Mouse (Mus musculus) heart, adult 9 months (tissue): Measurements from ENCODE around the gene Fgfr2.

Experiments
- DNase-seq, 2 experiments: peaks; one replicate each; pipeline ENCODE4 v3.0.0; 2022; ENCODE audit warnings: low spot score in 2 of 2

Fgfr2 gene

GRCm38 (mm10) chr7:133123244-133123998 lies at the start of gene Fgfr2:
TSS of gene Fgfr2 (minus strand) at chr7:133123350.
- peak; percentile 69 to 74 for DNase-seq

DNA sequence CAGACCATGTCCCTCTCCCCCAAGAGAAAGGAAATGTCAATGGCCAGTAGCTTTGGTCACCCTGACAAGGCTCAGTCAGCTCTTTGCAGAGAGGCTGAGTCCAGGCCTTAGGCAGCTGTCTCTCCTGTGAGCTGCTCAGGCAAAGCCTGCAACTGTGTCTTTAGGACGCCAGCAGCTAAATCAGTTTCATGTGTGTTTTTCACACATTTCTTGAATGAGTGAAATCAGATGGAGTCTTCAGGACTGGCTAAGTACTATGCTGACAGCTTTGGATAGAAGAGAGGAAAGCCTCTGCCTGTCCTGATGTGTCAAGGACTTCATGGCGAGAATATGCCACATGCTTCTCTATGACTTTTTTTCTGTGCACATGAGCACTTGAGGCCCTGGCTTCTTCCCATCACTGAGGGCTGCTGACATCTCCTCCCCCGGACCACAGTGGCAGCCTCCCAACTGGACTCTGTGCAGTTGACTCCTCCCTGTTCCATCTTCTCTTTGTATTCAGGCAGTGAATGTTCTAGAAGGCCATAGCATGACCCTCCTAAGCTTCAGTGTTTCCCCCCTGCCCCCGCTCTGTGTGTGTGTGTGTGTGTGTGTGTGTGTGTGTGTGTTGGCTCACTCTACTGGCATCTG lies 48.4 kb upstream of the Fgfr2 start:
- peak; percentile 19 to 42 for DNase-seq

DNA sequence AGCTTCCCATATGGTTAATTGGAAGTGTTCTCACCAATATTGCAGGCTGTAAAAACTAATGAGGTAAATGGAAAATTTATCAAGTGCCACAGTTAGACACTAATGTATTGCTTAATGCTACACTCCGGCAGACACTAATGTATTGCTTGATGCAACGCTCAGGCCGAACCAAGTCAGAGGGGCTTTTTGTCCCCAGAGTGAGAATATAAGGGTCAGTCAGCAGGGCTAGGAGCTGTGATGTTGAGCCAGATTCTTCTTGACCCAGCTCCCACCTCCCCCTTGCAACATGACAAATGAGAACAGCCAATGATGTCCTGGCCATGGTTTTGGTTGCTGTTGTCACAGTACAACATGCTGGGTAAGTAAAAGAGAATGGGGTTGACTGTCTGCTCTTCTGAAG lies 45.8 kb upstream of the Fgfr2 start:
- no peak for DNase-seq

- DNase-seq, result no peak
These were observed 44.8 kb upstream of the Fgfr2 start for GRCm38 (mm10) chr7:133167903-133168302.

GRCm38 (mm10) chr7:133164770-133165169 lies 41.6 kb upstream of the Fgfr2 start:
- no peak for DNase-seq

GRCm38 (mm10) chr7:133163011-133163410 lies 39.9 kb upstream of the Fgfr2 start:
- DNase-seq, result no peak

GRCm38 (mm10) chr7:133162131-133162530 lies 39.0 kb upstream of the Fgfr2 start:
- no peak for DNase-seq

GRCm38 (mm10) chr7:133161362-133162080 lies 38.4 kb upstream of the Fgfr2 start:
- no peak for DNase-seq

DNA sequence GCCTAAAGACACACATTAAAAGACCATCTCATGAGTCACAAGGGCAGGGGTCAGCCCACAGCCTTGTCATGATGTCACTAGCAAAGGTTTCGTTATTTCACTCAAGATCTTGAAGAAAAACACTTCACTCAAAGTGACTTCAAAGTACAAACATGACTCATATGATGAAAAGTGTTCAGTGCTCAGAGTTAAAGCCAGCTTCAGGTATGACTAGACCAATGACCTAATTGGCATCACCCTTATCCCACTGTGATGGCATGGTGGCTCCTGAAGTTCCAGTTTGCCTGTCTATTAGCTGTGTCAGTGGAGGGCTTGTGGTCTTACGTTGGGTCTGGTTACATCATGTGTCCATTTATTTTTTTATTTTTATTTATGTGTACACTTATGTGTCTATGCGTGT lies 36.4 kb upstream of the Fgfr2 start:
- no peak for DNase-seq

GRCm38 (mm10) chr7:133155621-133156020 lies 32.5 kb upstream of the Fgfr2 start:
- no peak for DNase-seq

DNA sequence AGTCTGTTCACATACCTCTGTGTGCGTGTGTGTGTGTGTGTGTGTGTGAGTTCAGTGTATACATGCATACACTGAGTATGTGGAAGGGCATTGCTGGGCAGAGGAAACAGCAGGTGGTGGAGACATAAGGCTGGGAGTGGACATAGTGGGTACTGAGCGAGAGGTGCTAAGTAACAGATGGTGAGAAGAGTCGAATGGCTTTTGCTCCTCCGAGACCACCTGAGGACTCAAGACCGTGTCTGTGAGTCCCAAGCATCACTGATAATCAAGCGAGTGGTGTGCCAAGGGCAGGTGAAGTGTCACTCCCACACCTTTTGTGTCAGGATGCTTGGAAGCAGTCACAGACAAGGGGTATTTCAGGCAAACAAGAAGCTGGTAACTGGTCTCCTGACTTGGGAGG lies 31.7 kb upstream of the Fgfr2 start:
- no peak for DNase-seq

DNA sequence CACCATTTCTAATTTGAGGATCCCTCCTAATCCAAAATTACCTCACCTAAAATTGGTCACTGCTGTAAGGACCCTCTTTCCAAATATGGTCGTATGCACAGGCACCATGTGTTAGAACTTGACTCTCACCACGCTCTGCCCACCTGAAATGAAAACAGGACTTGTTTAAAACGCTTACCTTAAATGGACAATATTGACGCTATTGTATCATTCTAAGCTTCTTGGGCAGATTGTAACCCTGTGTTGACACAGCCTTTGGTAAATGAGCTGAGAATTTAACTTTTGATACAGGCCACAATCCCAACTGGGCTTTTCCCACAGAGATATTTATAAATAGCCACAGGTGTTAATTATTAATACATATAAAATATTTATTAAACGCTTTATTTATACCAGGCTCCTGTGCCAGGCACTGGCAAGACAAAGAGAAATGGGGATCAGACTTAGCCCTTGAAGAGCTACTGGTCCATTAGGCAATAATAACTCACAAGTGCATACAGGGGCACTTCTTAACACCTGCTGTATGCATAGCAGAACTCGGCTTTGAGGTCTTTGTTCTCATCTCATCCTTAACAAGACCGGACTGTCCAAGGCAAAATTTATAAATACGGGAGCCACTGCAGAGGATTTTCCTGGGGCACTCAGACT lies 16.7 kb upstream of the Fgfr2 start:
- DNase-seq, result no peak

GRCm38 (mm10) chr7:133133552-133133951 lies 10.4 kb upstream of the Fgfr2 start:
- no peak for DNase-seq

DNA sequence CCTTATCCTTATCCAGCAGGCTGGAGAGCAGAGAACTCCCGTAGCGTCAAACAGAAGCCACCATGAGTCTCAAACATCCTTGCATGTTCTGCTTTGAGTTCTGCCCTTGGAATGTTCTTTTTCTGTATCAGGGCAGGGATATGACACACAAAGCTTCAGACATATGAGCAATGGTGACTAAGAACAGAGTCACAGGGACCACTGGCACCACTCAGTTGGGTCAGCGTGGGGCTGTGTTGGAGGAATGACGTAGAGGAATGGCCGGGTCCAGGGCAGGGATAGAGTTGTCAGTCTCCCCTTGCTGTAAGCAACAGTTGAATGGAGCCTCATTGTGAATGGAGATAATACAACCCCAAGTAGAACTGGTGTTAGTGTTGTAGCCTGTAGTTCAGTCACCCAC lies 9.6 kb upstream of the Fgfr2 start:
- DNase-seq, result no peak

- no peak for DNase-seq
These were observed 1.7 kb upstream of the Fgfr2 start for GRCm38 (mm10) chr7:133124701-133125485.

DNA sequence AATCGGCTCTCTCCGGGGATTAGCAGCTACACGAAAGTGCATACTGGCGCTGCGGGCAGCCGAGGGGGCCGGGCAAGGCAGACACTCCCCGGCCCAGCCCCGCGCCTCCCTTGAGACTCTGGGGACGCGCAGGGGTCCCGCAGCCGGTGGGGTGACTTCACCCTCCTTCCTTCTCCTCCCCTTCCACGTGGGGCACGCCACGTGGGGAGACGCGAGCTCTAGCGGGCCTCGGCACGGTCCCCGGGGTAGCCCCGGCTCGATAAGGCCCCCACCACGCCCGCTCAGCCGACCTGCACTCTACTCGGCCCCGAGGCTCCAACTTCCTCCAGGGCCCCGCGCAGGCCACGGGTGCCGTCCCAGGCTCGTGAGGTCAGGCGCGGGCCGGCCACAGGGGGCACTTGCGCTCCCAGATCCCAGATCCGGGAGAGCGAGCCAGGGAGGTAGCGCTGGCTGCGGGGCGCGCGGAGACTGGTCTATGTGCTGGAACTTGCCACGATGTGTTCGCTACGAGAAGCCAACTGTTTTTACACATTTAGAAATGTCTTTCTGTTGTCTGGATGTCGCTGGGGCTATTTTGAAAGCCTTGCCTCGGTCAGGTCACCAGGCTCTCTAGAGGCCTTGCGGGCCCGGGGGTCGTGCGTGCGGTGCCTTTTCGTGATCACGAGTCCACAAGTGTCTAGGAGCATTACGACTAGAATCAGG lies 1.0 kb upstream of the Fgfr2 start, which contains the start of gene Ctbp2:
Ctbp2 (minus strand) TSS at position 356 of the 702 bp plus-strand sequence.
- DNase-seq, result peak; percentile 86 to 89

GRCm38 (mm10) chr7:133122379-133123243 lies 539 bp downstream of the Fgfr2 start:
- peak; percentile 53 to 65 for DNase-seq

- peak; percentile 35 to 56 for DNase-seq
These were observed 1.3 kb downstream of the Fgfr2 start for GRCm38 (mm10) chr7:133121661-133122378.

- no peak for DNase-seq
These were observed 2.0 kb downstream of the Fgfr2 start for GRCm38 (mm10) chr7:133121080-133121607.
